Mouse (Mus musculus): ENCODE results near the gene Etv6. TPM values are rescaled to one million over a fixed set of nuclear protein-coding genes. Genes with fewer than 3 reads are reported as not detected.

Gene Etv6
- polyA plus RNA-seq, 1 experiment = 13.5 TPM

GRCm38 (mm10) chr6:134129848-134130247 lies 94.3 kb downstream of the Etv6 start:
- no peak for TF ChIP-seq CTCF (IDR thresholded peaks at IDR 0.05; ENCODE audit: borderline replicate concordance, extremely low read depth, insufficient read depth, insufficient read length)
- no peak for TF ChIP-seq POLR2A (IDR thresholded peaks at IDR 0.05; ENCODE audit: borderline replicate concordance, extremely low read depth, insufficient read depth, insufficient read length, poor library complexity, severe bottlenecking)
- no peak for DNase-seq (ENCODE audit: low read depth)

GRCm38 (mm10) chr6:134130816-134131215 lies 95.3 kb downstream of the Etv6 start:
- TF ChIP-seq POLR2A (IDR thresholded peaks at IDR 0.05; ENCODE audit: borderline replicate concordance, extremely low read depth, insufficient read depth, insufficient read length, poor library complexity, severe bottlenecking) (no peak), CTCF (IDR thresholded peaks at IDR 0.05; ENCODE audit: borderline replicate concordance, extremely low read depth, insufficient read depth, insufficient read length) (no peak)
- no peak for DNase-seq (ENCODE audit: low read depth)

GRCm38 (mm10) chr6:134131601-134132000 lies 96.1 kb downstream of the Etv6 start:
- TF ChIP-seq CTCF (IDR thresholded peaks at IDR 0.05; ENCODE audit: borderline replicate concordance, extremely low read depth, insufficient read depth, insufficient read length) (no peak), POLR2A (IDR thresholded peaks at IDR 0.05; ENCODE audit: borderline replicate concordance, extremely low read depth, insufficient read depth, insufficient read length, poor library complexity, severe bottlenecking) (no peak)
- no peak for DNase-seq (ENCODE audit: low read depth)

GRCm38 (mm10) chr6:134133756-134134155 lies 98.3 kb downstream of the Etv6 start:
- no peak for DNase-seq (ENCODE audit: low read depth)
- no peak for TF ChIP-seq POLR2A (IDR thresholded peaks at IDR 0.05; ENCODE audit: borderline replicate concordance, extremely low read depth, insufficient read depth, insufficient read length, poor library complexity, severe bottlenecking)
- TF ChIP-seq CTCF (IDR thresholded peaks at IDR 0.05; ENCODE audit: borderline replicate concordance, extremely low read depth, insufficient read depth, insufficient read length) = no peak

GRCm38 (mm10) chr6:134134821-134135323 lies 99.4 kb downstream of the Etv6 start:
- DNase-seq (ENCODE audit: low read depth) = no peak
- TF ChIP-seq CTCF (IDR thresholded peaks at IDR 0.05; ENCODE audit: borderline replicate concordance, extremely low read depth, insufficient read depth, insufficient read length) (no peak), POLR2A (IDR thresholded peaks at IDR 0.05; ENCODE audit: borderline replicate concordance, extremely low read depth, insufficient read depth, insufficient read length, poor library complexity, severe bottlenecking) (no peak)

- DNase-seq (ENCODE audit: low read depth) = no peak
- no peak for TF ChIP-seq CTCF (IDR thresholded peaks at IDR 0.05; ENCODE audit: borderline replicate concordance, extremely low read depth, insufficient read depth, insufficient read length)
- no peak for TF ChIP-seq POLR2A (IDR thresholded peaks at IDR 0.05; ENCODE audit: borderline replicate concordance, extremely low read depth, insufficient read depth, insufficient read length, poor library complexity, severe bottlenecking)
Measured at GRCm38 (mm10) chr6:134136315-134136714, 100.8 kb downstream of the Etv6 start.

GRCm38 (mm10) chr6:134139359-134139758 lies 103.9 kb downstream of the Etv6 start:
- no peak for DNase-seq (ENCODE audit: low read depth)
- TF ChIP-seq POLR2A (IDR thresholded peaks at IDR 0.05; ENCODE audit: borderline replicate concordance, extremely low read depth, insufficient read depth, insufficient read length, poor library complexity, severe bottlenecking) = no peak

- TF ChIP-seq POLR2A (IDR thresholded peaks at IDR 0.05; ENCODE audit: borderline replicate concordance, extremely low read depth, insufficient read depth, insufficient read length, poor library complexity, severe bottlenecking) (no peak), CTCF (IDR thresholded peaks at IDR 0.05; ENCODE audit: borderline replicate concordance, extremely low read depth, insufficient read depth, insufficient read length) (no peak)
- DNase-seq (ENCODE audit: low read depth) = no peak
Measured at GRCm38 (mm10) chr6:134140718-134141615, 105.5 kb downstream of the Etv6 start.

GRCm38 (mm10) chr6:134141616-134142165 lies 106.2 kb downstream of the Etv6 start:
- no peak for DNase-seq (ENCODE audit: low read depth)
- no peak for TF ChIP-seq CTCF (IDR thresholded peaks at IDR 0.05; ENCODE audit: borderline replicate concordance, extremely low read depth, insufficient read depth, insufficient read length)
- no peak for TF ChIP-seq POLR2A (IDR thresholded peaks at IDR 0.05; ENCODE audit: borderline replicate concordance, extremely low read depth, insufficient read depth, insufficient read length, poor library complexity, severe bottlenecking)

GRCm38 (mm10) chr6:134142700-134143099 lies 107.2 kb downstream of the Etv6 start:
- no peak for TF ChIP-seq CTCF (IDR thresholded peaks at IDR 0.05; ENCODE audit: borderline replicate concordance, extremely low read depth, insufficient read depth, insufficient read length)
- TF ChIP-seq POLR2A (IDR thresholded peaks at IDR 0.05; ENCODE audit: borderline replicate concordance, extremely low read depth, insufficient read depth, insufficient read length, poor library complexity, severe bottlenecking) = no peak
- DNase-seq (ENCODE audit: low read depth) = no peak

GRCm38 (mm10) chr6:134143649-134144097 lies 108.2 kb downstream of the Etv6 start:
- TF ChIP-seq POLR2A (IDR thresholded peaks at IDR 0.05; ENCODE audit: borderline replicate concordance, extremely low read depth, insufficient read depth, insufficient read length, poor library complexity, severe bottlenecking) (no peak), CTCF (IDR thresholded peaks at IDR 0.05; ENCODE audit: borderline replicate concordance, extremely low read depth, insufficient read depth, insufficient read length) (no peak)
- DNase-seq (ENCODE audit: low read depth) = no peak
